Mouse (Mus musculus) heart, embryonic 14.5 days (tissue): Measurements from ENCODE around the gene Ubqln3. TPM values are rescaled to one million over a fixed set of nuclear protein-coding genes. Genes with fewer than 3 reads are reported as not detected.

Experiments used
- ATAC-seq: fragments of 200-750 bp; cut with Nextera tagmentation; 2 replicates; pipeline ENCODE4 v1.8.0; 2017; ENCODE audit warnings: low read depth, moderate TSS enrichment; ENCODE audit not compliant: insufficient number of reproducible peaks, insufficient read depth, low FRiP score
- H3K27ac ChIP-seq, 2 experiments: fragments of 200-500 bp in 1 of 2; fragments of 300-500 bp in 1 of 2; sonication (generic) in 1 of 2; replicated peaks in 1 of 2; 2 replicates each; pipeline ENCODE4 v1.5.1; 2012 to 2014; ENCODE audit warnings: low read depth in 2 of 2, low read length in 2 of 2, control low read depth in 1 of 2, mild to moderate bottlenecking in 1 of 2, mixed read lengths in 1 of 2; ENCODE audit not compliant: control insufficient read depth in 1 of 2, insufficient read depth in 1 of 2
- H3K27me3 ChIP-seq: fragments of 300-500 bp; sonication (generic); 2 replicates; pipeline ENCODE4 v1.6.1; 2014; ENCODE audit warnings: mild to moderate bottlenecking, low read length, control low read depth; ENCODE audit not compliant: control insufficient read depth, insufficient read depth
- H3K36me3 ChIP-seq: fragments of 300-500 bp; sonication (generic); 2 replicates; pipeline ENCODE4 v1.6.1; 2014; ENCODE audit warnings: mild to moderate bottlenecking, control low read depth, low read length, mixed read lengths; ENCODE audit not compliant: control insufficient read depth, insufficient read depth
- H3K4me1 ChIP-seq, 2 experiments: fragments of 200-500 bp in 1 of 2; fragments of 300-500 bp in 1 of 2; sonication (generic) in 1 of 2; 2 replicates each; pipeline ENCODE4 v1.6.1; 2012 to 2014; ENCODE audit warnings: low read length in 2 of 2, control low read depth in 1 of 2, mixed read lengths in 1 of 2; ENCODE audit not compliant: control insufficient read depth in 2 of 2, insufficient read depth in 2 of 2
- H3K4me2 ChIP-seq: fragments of 300-500 bp; sonication (generic); 2 replicates; pipeline ENCODE4 v1.6.1; 2014; ENCODE audit warnings: mild to moderate bottlenecking, low read length
- H3K4me3 ChIP-seq, 2 experiments: fragments of 200-500 bp in 1 of 2; fragments of 300-500 bp in 1 of 2; sonication (generic) in 1 of 2; 2 replicates each; pipeline ENCODE4 v1.5.1; 2012 to 2014; ENCODE audit warnings: low read length in 2 of 2, mild to moderate bottlenecking in 2 of 2, control low read depth in 1 of 2, low read depth in 1 of 2, moderate library complexity in 1 of 2; ENCODE audit not compliant: control insufficient read depth in 1 of 2, insufficient read depth in 1 of 2
- H3K9ac ChIP-seq: fragments of 300-500 bp; sonication (generic); 2 replicates; pipeline ENCODE4 v1.6.1; 2014; ENCODE audit warnings: mild to moderate bottlenecking, low read length
- H3K9me3 ChIP-seq: fragments of 300-500 bp; sonication (generic); 2 replicates; pipeline ENCODE4 v1.6.1; 2016; ENCODE audit warnings: low read length, control low read depth; ENCODE audit not compliant: control insufficient read depth
- WGBS: fragments of 180-500 bp; shearing (Covaris S2); extraction: QIAGEN DNeasy Blood & Tissue Kit; methylation state at CpG from one replicate; pipeline ENCODE4 v1.1.7; 2014; 5-methylcytosine and 5-hydroxymethylcytosine counted together
- polyA plus RNA-seq: library from polyadenylated mRNA; unstranded; fragments of >200 nt; fragmentation: Nextera tagmentation; extraction: Ambion mirVana; gene quantifications from 2 replicates; pipeline ENCODE4 v1.2.1, GENCODE M21; 2014

Ubqln3 gene
- polyA plus RNA-seq: not detected in 2 replicates

- Histone ChIP-seq H3K36me3 (no peaks in the 10 kb centered on the region), H3K27me3 (no peaks in the 10 kb centered on the region), H3K9ac (no peak within 1 kb of the TSS), H3K4me3 (no peak within 1 kb of the TSS), H3K9me3 (no peaks in the 10 kb centered on the region), H3K4me1 (no peaks in the 10 kb centered on the region), H3K27ac (no peak within 1 kb of the TSS), H3K4me2 (no peak within 1 kb of the TSS)
- no peak for ATAC-seq
- 71% methylated on average over 3 of the region's 3 CpGs for WGBS
These were observed at the start of gene Ubqln3 for GRCm38 (mm10) chr7:104143179-104143578. Ubqln3 (minus strand) TSS chr7:104143279.

- WGBS: 49% methylated on average over 9 of the region's 9 CpGs
- Histone ChIP-seq H3K27me3 (no peaks in the 10 kb centered on the region), H3K9me3 (no peaks in the 10 kb centered on the region), H3K27ac (no peak overlapping the region), H3K4me1 (no peaks in the 10 kb centered on the region), H3K4me2 (no peak overlapping the region), H3K36me3 (no peaks in the 10 kb centered on the region), H3K4me3 (no peak overlapping the region), H3K9ac (no peak overlapping the region)
- no peak for ATAC-seq
These were observed 48.2 kb upstream of the Ubqln3 start for GRCm38 (mm10) chr7:104191275-104191674.

GRCm38 (mm10) chr7:104183292-104183691, 40.2 kb upstream of the Ubqln3 start, which contains the start of gene Olfr648:
Olfr648 (minus strand) TSS chr7:104183392.
- H3K36me3 ChIP-seq: no peaks in the 10 kb centered on the region
- no peak within 1 kb of the TSS for H3K27ac ChIP-seq
- no peaks in the 10 kb centered on the region for H3K27me3 ChIP-seq
- no peaks in the 10 kb centered on the region for H3K4me1 ChIP-seq
- H3K4me2 ChIP-seq: no peak within 1 kb of the TSS
- no peak for ATAC-seq
- no peak within 1 kb of the TSS for H3K4me3 ChIP-seq
- H3K9me3 ChIP-seq: no peaks in the 10 kb centered on the region
- H3K9ac ChIP-seq: no peak within 1 kb of the TSS
- 73% methylated on average over 2 of the region's 2 CpGs for WGBS

GRCm38 (mm10) chr7:104179074-104179473, 36.0 kb upstream of the Ubqln3 start:
- Histone ChIP-seq H3K27me3 (no peaks in the 10 kb centered on the region), H3K4me2 (no peak overlapping the region), H3K4me1 (no peaks in the 10 kb centered on the region), H3K27ac (no peak overlapping the region), H3K4me3 (no peak overlapping the region), H3K36me3 (no peaks in the 10 kb centered on the region), H3K9ac (no peak overlapping the region), H3K9me3 (no peaks in the 10 kb centered on the region)
- no peak for ATAC-seq
- WGBS: 78% methylated on average over 1 of the region's 1 CpGs

GRCm38 (mm10) chr7:104178422-104179054, 35.5 kb upstream of the Ubqln3 start:
- 70% methylated on average over 5 of the region's 5 CpGs for WGBS
- H3K4me2 ChIP-seq: no peak overlapping the region
- H3K27me3 ChIP-seq: no peaks in the 10 kb centered on the region
- H3K27ac ChIP-seq: no peak overlapping the region
- no peak for ATAC-seq
- no peak overlapping the region for H3K4me3 ChIP-seq
- no peak overlapping the region for H3K9ac ChIP-seq
- no peaks in the 10 kb centered on the region for H3K9me3 ChIP-seq
- no peaks in the 10 kb centered on the region for H3K4me1 ChIP-seq
- no peaks in the 10 kb centered on the region for H3K36me3 ChIP-seq

GRCm38 (mm10) chr7:104175085-104175484, 32.0 kb upstream of the Ubqln3 start:
- no peak for ATAC-seq
- 75% methylated on average over 1 of the region's 1 CpGs for WGBS
- Histone ChIP-seq H3K4me3 (no peak overlapping the region), H3K27me3 (no peaks in the 10 kb centered on the region), H3K9me3 (no peaks in the 10 kb centered on the region), H3K9ac (no peak overlapping the region), H3K36me3 (no peaks in the 10 kb centered on the region), H3K4me2 (no peak overlapping the region), H3K4me1 (no peaks in the 10 kb centered on the region), H3K27ac (no peak overlapping the region)

- Histone ChIP-seq H3K27ac (no peak overlapping the region), H3K4me3 (no peak overlapping the region), H3K4me2 (no peak overlapping the region), H3K4me1 (no peaks in the 10 kb centered on the region), H3K27me3 (no peaks in the 10 kb centered on the region), H3K9ac (no peak overlapping the region), H3K9me3 (no peaks in the 10 kb centered on the region), H3K36me3 (no peaks in the 10 kb centered on the region)
- 57% methylated on average over 6 of the region's 6 CpGs for WGBS
- no peak for ATAC-seq
These were observed 26.6 kb upstream of the Ubqln3 start for GRCm38 (mm10) chr7:104169634-104170204.

- WGBS: 75% methylated on average over 6 of the region's 6 CpGs
- Histone ChIP-seq H3K4me1 (no peaks in the 10 kb centered on the region), H3K27ac (no peak overlapping the region), H3K27me3 (no peaks in the 10 kb centered on the region), H3K9me3 (no peaks in the 10 kb centered on the region), H3K4me3 (no peak overlapping the region), H3K9ac (no peak overlapping the region), H3K36me3 (no peaks in the 10 kb centered on the region), H3K4me2 (no peak overlapping the region)
- ATAC-seq: no peak
These were observed 24.0 kb upstream of the Ubqln3 start for GRCm38 (mm10) chr7:104167105-104167504.
